Mouse (Mus musculus) layer of hippocampus, adult 18-20 months (tissue): ENCODE data around the gene Vmn2r116. TPM values are rescaled to one million over a fixed set of nuclear protein-coding genes. Genes with fewer than 3 reads are reported as not detected.
"Not testable (repeated sequence)": the region's sequence is repeated elsewhere in the genome, so short reads cannot be mapped to it uniquely, and the experiment has no call there.

Experiments
- DNase-seq, 2 experiments: peaks; one replicate each; pipeline ENCODE4 v3.0.0; 2022; ENCODE audit warnings: low spot score in 2 of 2
- long read RNA-seq: library from polyadenylated mRNA; stranded (forward); transcript quantifications from one replicate; pipeline ENCODE4 v2.0.0, GENCODE M21; 2021
- total RNA-seq, 2 experiments: library from RNA; stranded (reverse); gene quantifications; 2 replicates each; pipeline ENCODE4 v1.2.3; 2021

Vmn2r116 gene
- not detected for total RNA-seq
- long read RNA-seq, result 0 reads

- not testable (repeated sequence) for DNase-seq
Observed at GRCm38 (mm10) chr17:23384304-23384703, at the start of gene Vmn2r116. TSS of gene Vmn2r116 (plus strand) at chr17:23384604.

GRCm38 (mm10) chr17:23343441-23343840 lies 41.0 kb upstream of the Vmn2r116 start, which contains the start of gene Vmn2r115:
TSS of gene Vmn2r115 (plus strand) at chr17:23343741.
- not testable (repeated sequence) for DNase-seq

GRCm38 (mm10) chr17:23351644-23352043 lies 32.8 kb upstream of the Vmn2r116 start:
- DNase-seq, result no peak

GRCm38 (mm10) chr17:23433150-23433679 lies 48.8 kb downstream of the Vmn2r116 start:
- DNase-seq, result no peak

Other genes with a start within 250 kb of the Vmn2r116 start
- 10 to 100 TPM; 18.0 to 19.4 TPM for gene Zfp40, start 191.4 kb upstream of the Vmn2r116 start, total RNA-seq
- not detected for gene Vmn2r114, start 72.1 kb upstream of the Vmn2r116 start, total RNA-seq
- gene Vmn2r115, start 40.9 kb upstream of the Vmn2r116 start, total RNA-seq, result not detected
- not detected for gene Vmn2r117, start 95.1 kb downstream of the Vmn2r116 start, total RNA-seq
- 1 to 10 TPM; 7.9 to 8.0 TPM for gene Zfp213, start 179.6 kb downstream of the Vmn2r116 start, total RNA-seq
- 10 to 100 TPM; 28.0 to 29.6 TPM for gene Zfp13, start 214.9 kb downstream of the Vmn2r116 start, total RNA-seq
- gene Zscan10, start 216.3 kb downstream of the Vmn2r116 start, total RNA-seq, result not detected